Mouse (Mus musculus) midbrain, embryonic 13.5 days (tissue): ENCODE data around the gene Aldh6a1. TPM values are rescaled to one million over a fixed set of nuclear protein-coding genes. Genes with fewer than 3 reads are reported as not detected.

Experiments
- ATAC-seq: fragments of 200-750 bp; cut with Nextera tagmentation; 2 replicates; pipeline ENCODE4 v1.8.0; 2017; ENCODE audit warnings: mild to moderate bottlenecking, moderate TSS enrichment, moderate library complexity
- H3K27ac ChIP-seq: fragments of 300-500 bp; sonication (generic); 2 replicates; pipeline ENCODE4 v1.5.1; 2015; ENCODE audit warnings: inconsistent platforms, mild to moderate bottlenecking, moderate library complexity
- H3K27me3 ChIP-seq: fragments of 300-500 bp; sonication (generic); 2 replicates; pipeline ENCODE4 v1.6.1; 2015; ENCODE audit warnings: mild to moderate bottlenecking, inconsistent platforms
- H3K36me3 ChIP-seq: fragments of 300-500 bp; sonication (generic); 2 replicates; pipeline ENCODE4 v1.6.1; 2015; ENCODE audit warnings: mild to moderate bottlenecking, inconsistent platforms
- H3K4me1 ChIP-seq: fragments of 300-500 bp; sonication (generic); replicated peaks from 2 replicates; pipeline ENCODE4 v1.6.1; 2015; ENCODE audit warnings: inconsistent platforms
- H3K4me2 ChIP-seq: fragments of 300-500 bp; sonication (generic); replicated peaks from 2 replicates; pipeline ENCODE4 v1.6.1; 2015; ENCODE audit warnings: moderate library complexity, mild to moderate bottlenecking, inconsistent platforms
- H3K4me3 ChIP-seq: fragments of 300-500 bp; sonication (generic); replicated peaks from 2 replicates; pipeline ENCODE4 v1.5.1; 2015; ENCODE audit warnings: mild to moderate bottlenecking, inconsistent platforms
- H3K9ac ChIP-seq: fragments of 300-500 bp; sonication (generic); replicated peaks from 2 replicates; pipeline ENCODE4 v1.6.1; 2015; ENCODE audit warnings: mild to moderate bottlenecking, inconsistent platforms
- H3K9me3 ChIP-seq: fragments of 300-500 bp; sonication (generic); 2 replicates; pipeline ENCODE4 v1.6.1; 2016; ENCODE audit warnings: mild to moderate bottlenecking, inconsistent platforms
- WGBS: fragments of 180-500 bp; shearing (Covaris S2); methylation state at CpG from one replicate; pipeline ENCODE4 v1.1.7; 2015; 5-methylcytosine and 5-hydroxymethylcytosine counted together
- polyA plus RNA-seq: library from polyadenylated mRNA; unstranded; fragments of >200 nt; fragmentation: Nextera tagmentation; extraction: Ambion mirVana; gene quantifications from 2 replicates; pipeline ENCODE4 v1.2.1, GENCODE M21; 2015

Aldh6a1 gene
- polyA plus RNA-seq, 1 experiment from 2014 or later = 28.9 TPM

DNA sequence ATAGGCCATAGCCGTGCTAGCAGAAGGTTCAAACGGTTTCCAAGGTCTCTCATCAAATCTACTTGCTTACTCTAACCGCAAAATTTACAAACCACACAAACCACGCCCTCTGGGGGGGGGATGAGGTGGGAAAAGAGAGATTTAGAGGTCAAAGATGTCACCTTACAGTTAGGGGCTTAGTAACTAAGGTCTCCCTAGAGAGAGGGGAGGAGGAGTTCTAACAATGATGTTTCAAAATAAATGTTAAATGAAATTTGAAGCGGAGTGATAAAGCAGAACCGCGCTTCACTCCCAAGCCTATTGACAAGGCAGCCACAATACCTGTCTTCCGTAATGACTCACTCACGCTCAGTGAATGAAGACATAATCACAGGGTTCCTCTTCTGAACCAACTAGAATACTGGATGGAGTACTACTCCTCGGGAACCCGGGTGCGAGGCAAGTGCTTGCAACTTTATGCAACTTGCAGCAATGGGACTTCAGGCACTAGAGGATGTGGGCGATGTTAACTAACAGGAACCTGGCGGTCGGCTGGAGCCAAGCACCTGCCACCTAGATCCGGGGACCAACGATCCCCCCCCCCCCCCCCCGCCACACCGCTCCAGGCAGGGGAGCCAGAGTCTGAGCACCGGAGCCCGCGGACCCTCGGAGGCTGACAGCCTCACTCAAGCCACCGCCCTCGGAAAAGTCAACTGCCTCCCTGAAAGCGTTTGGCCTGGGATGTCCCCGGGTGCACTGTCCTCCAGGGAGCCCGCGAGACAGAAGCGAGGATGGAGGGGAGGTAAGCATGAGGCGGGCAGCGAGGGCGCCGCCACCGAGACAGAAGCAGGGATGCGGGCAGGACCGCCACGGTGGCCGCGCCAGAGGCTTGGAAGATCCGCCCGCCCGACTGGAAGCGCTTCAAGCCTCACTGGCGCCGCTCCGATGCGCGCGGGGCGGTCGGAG is 42.7 kb downstream of the Aldh6a1 start:
- ATAC-seq = peak; percentile 86
- H3K4me3 ChIP-seq = peak overlapping the region; percentile 65
- peaks cover 13% of the 10 kb centered on the region for H3K4me1 ChIP-seq
- no peaks in the 10 kb centered on the region for H3K36me3 ChIP-seq
- H3K27me3 ChIP-seq = peaks cover 3% of the 10 kb centered on the region; the same call in 1 of the 2 replicates
- WGBS = 2% methylated on average over 37 of the region's 52 CpGs
- H3K9ac ChIP-seq = peak overlapping the region; percentile 79
- peak overlapping the region; percentile 89 for H3K27ac ChIP-seq
- no peaks in the 10 kb centered on the region for H3K9me3 ChIP-seq
- peak overlapping the region; percentile 85 for H3K4me2 ChIP-seq

DNA sequence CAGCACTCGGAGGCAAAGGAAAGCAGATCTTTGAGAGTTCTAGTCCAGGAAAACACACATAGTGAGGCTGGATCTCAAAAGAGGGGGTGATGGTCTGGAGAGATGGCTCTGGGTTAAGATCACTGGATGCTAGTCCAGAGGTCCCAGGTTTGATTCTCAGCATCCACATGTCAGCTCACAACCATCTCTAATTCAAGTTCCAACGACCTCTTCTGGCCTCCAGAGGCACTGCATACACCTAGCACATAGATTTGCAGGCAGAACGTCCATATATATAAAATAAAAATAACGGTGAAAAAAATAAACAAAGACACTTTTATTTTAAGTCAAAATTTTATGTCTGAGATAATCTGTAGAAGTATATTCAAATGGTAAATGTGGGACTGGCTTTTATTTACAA is 43.5 kb downstream of the Aldh6a1 start:
- Histone ChIP-seq H3K4me2 (no peak overlapping the region), H3K9ac (no peak overlapping the region), H3K9me3 (no peaks in the 10 kb centered on the region), H3K4me3 (no peak overlapping the region), H3K36me3 (no peaks in the 10 kb centered on the region), H3K27me3 (peaks cover 3% of the 10 kb centered on the region; the same call in 1 of the 2 replicates), H3K27ac (no peak overlapping the region), H3K4me1 (peaks cover 13% of the 10 kb centered on the region)
- ATAC-seq = no peak
- WGBS = 59% methylated on average over 4 of the region's 4 CpGs

DNA sequence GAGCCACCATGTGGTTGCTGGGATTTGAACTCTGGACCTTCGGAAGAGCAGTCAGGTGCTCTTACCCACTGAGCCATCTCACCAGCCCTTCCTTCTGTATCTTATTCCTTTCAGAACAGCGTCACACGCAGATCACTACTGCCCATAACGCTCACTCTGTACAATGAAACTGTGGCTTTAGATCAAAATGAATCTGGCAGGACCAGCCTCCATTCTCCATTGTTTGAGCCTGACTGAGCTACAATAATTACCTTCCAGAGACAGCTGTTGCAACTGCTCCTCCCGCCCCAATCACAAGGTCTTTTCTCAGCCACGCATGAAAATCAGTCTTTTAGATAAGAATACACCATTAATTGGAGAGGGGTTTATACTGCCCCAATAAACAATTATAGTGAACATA is 46.3 kb downstream of the Aldh6a1 start:
- Histone ChIP-seq H3K9me3 (no peaks in the 10 kb centered on the region), H3K4me1 (peaks cover 12% of the 10 kb centered on the region), H3K27ac (no peak overlapping the region), H3K27me3 (no peaks in the 10 kb centered on the region), H3K36me3 (no peaks in the 10 kb centered on the region), H3K9ac (no peak overlapping the region), H3K4me3 (no peak overlapping the region), H3K4me2 (no peak overlapping the region)
- 72% methylated on average over 6 of the region's 6 CpGs for WGBS
- no peak for ATAC-seq

DNA sequence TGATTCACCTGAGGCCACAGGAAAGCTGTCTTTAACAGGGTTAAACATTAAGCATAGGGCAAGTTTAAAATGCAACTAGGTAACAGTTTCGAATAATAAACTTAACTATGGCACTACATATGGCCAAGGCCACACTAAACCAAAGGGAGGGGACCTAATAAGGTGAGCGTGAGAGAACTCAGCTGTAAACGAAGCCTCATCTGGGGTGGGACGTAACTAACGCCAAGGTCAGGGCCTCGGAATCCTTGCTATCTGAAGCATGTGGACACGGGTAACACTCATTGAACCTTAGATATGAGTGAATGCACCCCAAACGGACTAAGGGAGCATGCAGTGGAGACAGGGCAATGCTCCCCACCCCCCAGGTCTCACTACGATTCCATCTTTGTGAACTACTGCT is 47.9 kb downstream of the Aldh6a1 start:
- no peaks in the 10 kb centered on the region for H3K36me3 ChIP-seq
- no peak overlapping the region for H3K4me3 ChIP-seq
- H3K4me1 ChIP-seq = peaks cover 4% of the 10 kb centered on the region
- no peaks in the 10 kb centered on the region for H3K27me3 ChIP-seq
- no peak overlapping the region for H3K27ac ChIP-seq
- no peaks in the 10 kb centered on the region for H3K9me3 ChIP-seq
- no peak overlapping the region for H3K4me2 ChIP-seq
- ATAC-seq = no peak
- 82% methylated on average over 9 of the region's 9 CpGs for WGBS
- H3K9ac ChIP-seq = no peak overlapping the region

DNA sequence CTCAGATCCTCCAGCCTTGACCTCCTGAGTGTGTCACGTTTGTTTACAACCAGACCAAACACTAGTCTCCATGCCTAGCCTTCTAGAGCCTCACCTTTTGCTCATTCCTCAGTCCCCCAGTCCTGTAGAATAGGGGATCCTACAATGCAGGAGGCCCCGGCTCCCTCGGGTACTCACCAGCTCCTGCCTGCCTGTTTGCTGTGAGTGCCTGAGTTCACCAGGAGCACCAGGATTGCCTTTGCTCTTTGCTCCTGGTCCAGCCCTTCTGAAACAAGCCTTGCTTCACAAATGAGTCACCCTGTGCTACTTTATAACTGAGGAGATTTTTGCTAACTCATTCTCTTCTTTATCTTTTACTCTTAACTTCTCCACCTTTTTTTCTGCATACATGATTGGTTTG is 50.2 kb downstream of the Aldh6a1 start:
- no peaks in the 10 kb centered on the region for H3K27me3 ChIP-seq
- H3K4me1 ChIP-seq = no peaks in the 10 kb centered on the region
- H3K9ac ChIP-seq = no peak overlapping the region
- H3K27ac ChIP-seq = no peak overlapping the region
- 75% methylated on average over 3 of the region's 3 CpGs for WGBS
- no peaks in the 10 kb centered on the region for H3K9me3 ChIP-seq
- ATAC-seq = no peak
- no peaks in the 10 kb centered on the region for H3K36me3 ChIP-seq
- no peak overlapping the region for H3K4me3 ChIP-seq
- no peak overlapping the region for H3K4me2 ChIP-seq

DNA sequence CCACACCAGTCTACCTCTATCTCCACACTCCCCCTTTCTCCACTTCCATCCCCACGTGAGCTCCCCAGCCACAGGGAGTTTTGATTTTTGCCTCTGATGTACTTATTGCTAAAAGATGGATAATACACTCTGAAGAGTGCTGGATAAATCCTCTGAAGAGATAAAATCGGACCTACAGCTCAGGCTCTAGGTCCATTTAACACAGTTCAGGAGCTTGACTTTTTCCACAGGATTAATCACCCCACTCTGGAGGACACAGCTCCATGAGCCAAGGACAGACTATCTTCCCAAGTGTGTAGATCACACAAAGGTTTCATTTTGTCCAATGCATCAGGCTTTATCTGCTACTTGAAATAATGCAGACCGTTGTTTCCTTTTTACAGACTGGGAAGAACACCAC is 50.7 kb downstream of the Aldh6a1 start:
- Histone ChIP-seq H3K4me3 (no peak overlapping the region), H3K4me2 (no peak overlapping the region), H3K36me3 (no peaks in the 10 kb centered on the region), H3K27me3 (no peaks in the 10 kb centered on the region), H3K9ac (no peak overlapping the region), H3K9me3 (no peaks in the 10 kb centered on the region), H3K4me1 (no peaks in the 10 kb centered on the region), H3K27ac (no peak overlapping the region)
- no peak for ATAC-seq
- 86% methylated on average over 3 of the region's 3 CpGs for WGBS

DNA sequence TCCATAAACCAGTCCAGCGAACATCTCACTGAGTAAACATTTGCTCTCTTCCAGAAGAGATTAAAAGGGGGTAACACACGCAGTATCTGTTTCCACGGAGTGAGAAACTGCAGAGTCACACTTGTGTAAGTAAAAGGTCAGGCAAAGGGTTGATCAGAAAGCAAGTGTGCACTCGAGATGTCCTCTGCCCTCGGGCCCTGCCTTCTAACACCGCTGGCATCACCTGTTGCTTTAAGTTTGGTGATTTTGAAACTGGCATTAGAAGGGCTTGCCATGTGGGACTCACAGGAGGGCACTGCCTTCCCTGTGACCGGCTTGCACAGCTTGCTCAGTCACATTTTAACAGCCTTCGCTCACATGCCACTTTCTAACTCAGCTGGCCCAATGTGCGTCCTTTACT is 51.1 kb downstream of the Aldh6a1 start:
- 85% methylated on average over 9 of the region's 9 CpGs for WGBS
- no peak for ATAC-seq
- Histone ChIP-seq H3K9me3 (no peaks in the 10 kb centered on the region), H3K4me1 (no peaks in the 10 kb centered on the region), H3K4me2 (no peak overlapping the region), H3K27ac (no peak overlapping the region), H3K9ac (no peak overlapping the region), H3K27me3 (no peaks in the 10 kb centered on the region), H3K36me3 (no peaks in the 10 kb centered on the region), H3K4me3 (no peak overlapping the region)

DNA sequence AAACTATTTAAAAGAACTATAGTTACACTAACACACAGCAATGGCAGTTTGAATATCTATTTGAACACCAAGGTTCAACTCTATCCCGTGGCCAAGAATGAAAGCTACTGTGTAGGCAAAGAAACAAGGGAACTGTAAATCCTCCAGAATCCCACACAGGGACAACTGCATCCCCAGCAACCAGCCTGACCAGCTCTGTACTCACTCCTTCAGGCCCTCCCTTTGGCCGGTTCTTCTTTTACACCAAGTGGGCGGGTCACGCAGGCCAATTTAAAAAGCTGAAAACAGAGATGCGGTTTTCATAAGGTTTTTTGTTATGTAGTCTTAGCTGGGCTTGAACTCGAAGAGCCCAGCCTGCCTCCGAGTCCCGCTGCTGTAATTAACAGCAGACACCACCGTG is 51.7 kb downstream of the Aldh6a1 start:
- Histone ChIP-seq H3K9me3 (no peaks in the 10 kb centered on the region), H3K4me2 (no peak overlapping the region), H3K9ac (no peak overlapping the region), H3K36me3 (no peaks in the 10 kb centered on the region), H3K4me1 (no peaks in the 10 kb centered on the region), H3K4me3 (no peak overlapping the region), H3K27ac (no peak overlapping the region), H3K27me3 (no peaks in the 10 kb centered on the region)
- 85% methylated on average over 9 of the region's 9 CpGs for WGBS
- no peak for ATAC-seq

DNA sequence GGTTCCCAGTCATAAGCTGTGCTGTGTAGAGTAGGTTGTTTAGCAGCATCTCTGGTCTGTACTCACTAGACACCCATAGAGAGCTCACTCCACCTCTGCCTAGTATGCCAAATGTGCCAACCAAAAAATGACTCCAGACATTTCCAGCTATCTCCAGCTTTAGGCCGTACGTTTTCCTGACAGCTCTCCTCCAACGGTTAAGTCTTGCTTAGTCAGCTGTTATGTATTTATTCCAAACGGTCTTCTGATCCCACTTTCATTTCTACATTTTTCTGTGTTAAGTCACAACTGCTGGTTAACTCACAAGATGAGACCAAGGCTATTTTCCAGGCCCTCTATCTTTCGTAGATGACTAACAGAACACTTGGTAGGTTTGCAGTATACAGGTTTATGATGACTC is 52.2 kb downstream of the Aldh6a1 start:
- no peaks in the 10 kb centered on the region for H3K36me3 ChIP-seq
- H3K4me3 ChIP-seq = no peak overlapping the region
- no peak overlapping the region for H3K9ac ChIP-seq
- H3K9me3 ChIP-seq = no peaks in the 10 kb centered on the region
- H3K4me1 ChIP-seq = no peaks in the 10 kb centered on the region
- 92% methylated on average over 5 of the region's 5 CpGs for WGBS
- H3K27ac ChIP-seq = no peak overlapping the region
- no peak for ATAC-seq
- no peak overlapping the region for H3K4me2 ChIP-seq
- H3K27me3 ChIP-seq = no peaks in the 10 kb centered on the region

DNA sequence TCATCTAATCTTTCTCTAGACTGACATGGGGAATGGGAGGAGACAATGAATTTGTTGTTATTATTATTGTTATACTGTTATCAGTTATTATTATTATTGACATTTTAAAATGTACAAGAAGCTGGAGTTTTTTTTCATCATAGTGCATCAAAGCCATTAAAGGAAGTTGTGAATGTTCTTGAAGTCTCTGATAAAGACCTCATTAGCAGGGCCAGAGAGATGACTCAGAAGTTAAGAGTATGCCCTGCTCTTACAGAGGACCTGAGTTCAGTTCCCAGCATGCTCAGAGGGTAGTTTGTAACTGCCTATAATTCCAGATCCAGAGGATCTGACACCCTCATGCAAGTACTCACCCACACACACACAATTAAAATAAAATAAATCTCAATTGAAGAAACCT is 53.1 kb downstream of the Aldh6a1 start:
- ATAC-seq = no peak
- Histone ChIP-seq H3K9me3 (no peaks in the 10 kb centered on the region), H3K4me3 (no peak overlapping the region), H3K4me2 (no peak overlapping the region), H3K9ac (no peak overlapping the region), H3K4me1 (no peaks in the 10 kb centered on the region), H3K27ac (no peak overlapping the region), H3K36me3 (no peaks in the 10 kb centered on the region), H3K27me3 (no peaks in the 10 kb centered on the region)

DNA sequence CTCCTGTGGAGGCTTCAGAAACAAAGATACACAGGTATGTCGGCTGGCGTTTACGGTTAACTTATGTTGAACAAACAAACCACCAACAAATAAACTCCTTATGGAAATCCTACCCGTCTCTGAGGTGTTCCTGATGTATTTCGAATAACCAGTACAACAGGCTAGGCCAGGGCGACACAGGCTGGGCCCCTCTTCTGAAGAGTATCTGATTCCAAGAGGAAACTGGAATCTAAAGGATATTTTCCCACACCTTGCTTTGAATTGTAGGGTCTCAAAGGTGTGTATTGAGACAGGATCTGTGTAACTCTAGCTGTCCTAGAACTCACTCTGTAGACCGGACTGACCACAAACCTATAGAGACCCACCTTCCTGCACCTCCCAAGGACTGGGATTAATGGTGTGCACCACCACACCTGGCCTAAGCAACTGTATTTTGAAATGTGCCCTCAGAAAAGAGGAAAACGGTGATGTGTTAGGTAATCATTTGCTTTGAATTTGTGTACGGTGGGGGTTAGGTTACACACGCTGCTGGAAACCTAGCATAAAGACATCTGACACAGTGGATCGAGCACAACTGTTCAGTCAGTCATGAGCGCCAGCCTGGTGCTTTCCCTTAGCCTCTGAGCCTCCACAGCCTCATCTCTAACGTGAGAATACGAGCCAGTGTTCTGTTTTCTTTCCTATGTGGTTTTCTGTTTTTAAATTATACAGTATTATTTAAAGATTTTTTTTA is 53.7 kb downstream of the Aldh6a1 start:
- WGBS = 90% methylated on average over 14 of the region's 14 CpGs
- Histone ChIP-seq H3K27ac (no peak overlapping the region), H3K9ac (no peak overlapping the region), H3K4me1 (no peaks in the 10 kb centered on the region), H3K27me3 (no peaks in the 10 kb centered on the region), H3K36me3 (no peaks in the 10 kb centered on the region), H3K4me3 (no peak overlapping the region), H3K9me3 (no peaks in the 10 kb centered on the region), H3K4me2 (no peak overlapping the region)
- ATAC-seq = no peak

DNA sequence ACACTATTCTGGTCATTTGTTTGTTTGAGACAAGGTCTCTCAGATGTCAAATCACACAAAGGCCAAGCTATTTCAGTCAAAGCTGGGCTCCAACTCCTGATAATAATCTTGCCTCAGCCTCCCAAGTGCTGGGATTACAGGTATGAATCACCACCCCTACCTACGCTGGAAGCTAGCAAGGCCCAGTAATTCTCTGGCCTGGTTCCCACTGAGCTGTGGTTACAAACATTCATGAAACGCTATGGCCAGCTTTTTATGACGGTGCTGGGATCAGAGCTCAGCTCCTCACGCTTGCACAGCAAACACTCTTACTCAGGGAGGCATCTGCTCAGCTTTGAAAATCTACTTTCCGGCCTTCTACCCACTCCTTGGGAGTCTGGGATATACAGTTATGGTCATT is 57.0 kb downstream of the Aldh6a1 start:
- H3K9ac ChIP-seq = no peak overlapping the region
- 95% methylated on average over 5 of the region's 5 CpGs for WGBS
- no peaks in the 10 kb centered on the region for H3K9me3 ChIP-seq
- no peak overlapping the region for H3K4me3 ChIP-seq
- H3K27ac ChIP-seq = no peak overlapping the region
- H3K36me3 ChIP-seq = no peaks in the 10 kb centered on the region
- no peak overlapping the region for H3K4me2 ChIP-seq
- ATAC-seq = no peak
- H3K4me1 ChIP-seq = no peaks in the 10 kb centered on the region
- H3K27me3 ChIP-seq = no peaks in the 10 kb centered on the region
